Mouse (Mus musculus) E14TG2a.4 (cell line): Measurements from ENCODE around the gene Ift74.

Experiments
- CTCF ChIP-seq: conservative IDR thresholded peaks from 2 replicates; pipeline ENCODE4 v1.5.1; 2014; ENCODE audit warnings: low read length
- POU5F1 ChIP-seq: IDR thresholded peaks from 2 replicates; pipeline ENCODE4 v1.6.1; 2014; ENCODE audit warnings: low read length, borderline replicate concordance

DNA sequence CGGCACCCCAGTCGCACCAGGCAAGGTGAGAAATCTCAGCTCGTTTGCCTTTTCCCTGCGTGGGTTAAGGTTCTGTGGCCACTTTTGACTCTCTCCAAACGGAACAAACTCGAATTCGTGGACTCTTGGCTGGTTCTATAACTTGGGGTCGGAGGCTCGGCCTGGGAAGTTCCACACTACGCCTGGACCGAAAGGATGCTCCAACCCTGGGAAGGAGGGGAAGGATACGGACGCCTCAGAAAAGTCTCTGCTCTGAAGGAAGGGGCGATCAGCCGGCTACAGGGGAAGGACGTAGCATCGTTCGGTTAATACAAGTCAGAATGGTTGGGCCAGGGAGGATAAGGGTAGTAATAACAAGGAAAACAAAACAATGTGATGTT, 326 bp downstream of the Ift74 start:
- TF ChIP-seq POU5F1, result no peak
- TF ChIP-seq CTCF, result no peak
